Mouse (Mus musculus) gastrocnemius, postnatal 10 days (tissue): ENCODE results near the gene Plekhb2. TPM values are rescaled to one million over a fixed set of nuclear protein-coding genes. Genes with fewer than 3 reads are reported as not detected.

Source experiments
- DNase-seq: peaks from one replicate; pipeline ENCODE4 v3.0.0; 2021; ENCODE audit warnings: mixed read lengths
- total RNA-seq, 2 experiments: library from RNA; stranded (reverse); gene quantifications; 2 replicates each; pipeline ENCODE4 v1.2.3; 2021

The Plekhb2 gene
- total RNA-seq, 2 experiments from 2014 or later: 16.5 to 17.1 TPM

- peak; percentile 90 for DNase-seq
Observed at GRCm38 (mm10) chr1:34866815-34867573, 17.2 kb downstream of the Plekhb2 start.

DNA sequence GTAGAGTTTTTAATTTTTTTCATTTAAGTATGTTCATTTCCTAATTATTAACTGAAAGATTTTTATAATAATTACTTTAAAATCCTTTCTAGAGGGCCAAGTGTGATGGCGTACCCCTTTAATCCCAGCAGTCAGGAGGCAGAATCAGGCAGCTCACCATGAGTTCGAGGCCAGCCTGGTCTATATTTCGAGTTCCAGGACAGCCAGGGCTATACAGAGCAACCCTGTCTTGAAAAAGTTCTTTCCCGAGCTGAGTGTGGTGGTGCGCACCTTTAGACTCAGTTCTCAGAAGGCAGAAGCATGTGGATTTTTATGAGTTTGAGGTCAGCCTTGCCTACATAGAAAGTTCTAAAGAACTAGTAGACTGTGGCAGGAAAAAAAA lies 17.8 kb downstream of the Plekhb2 start:
- no peak for DNase-seq

DNA sequence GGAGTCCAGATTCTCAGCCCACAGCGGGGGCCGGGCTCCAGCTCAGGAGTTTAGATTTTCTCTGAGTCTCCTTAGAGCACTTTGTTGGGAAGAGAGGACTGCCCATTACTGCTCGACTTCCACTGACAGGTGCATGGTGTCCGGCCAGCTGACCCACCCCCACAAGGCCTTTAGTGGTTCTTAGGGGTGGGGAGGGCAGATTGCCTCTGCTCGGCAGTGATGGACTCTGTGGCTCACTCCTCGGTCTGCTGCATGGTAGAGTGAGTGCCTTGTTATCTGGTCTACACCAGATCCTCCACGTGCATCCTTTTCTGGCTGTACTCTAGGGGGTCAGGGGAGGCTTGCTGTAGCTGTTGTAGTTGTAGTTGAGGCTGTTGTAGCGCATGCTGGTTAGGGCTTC lies 18.6 kb downstream of the Plekhb2 start:
- DNase-seq: no peak

DNA sequence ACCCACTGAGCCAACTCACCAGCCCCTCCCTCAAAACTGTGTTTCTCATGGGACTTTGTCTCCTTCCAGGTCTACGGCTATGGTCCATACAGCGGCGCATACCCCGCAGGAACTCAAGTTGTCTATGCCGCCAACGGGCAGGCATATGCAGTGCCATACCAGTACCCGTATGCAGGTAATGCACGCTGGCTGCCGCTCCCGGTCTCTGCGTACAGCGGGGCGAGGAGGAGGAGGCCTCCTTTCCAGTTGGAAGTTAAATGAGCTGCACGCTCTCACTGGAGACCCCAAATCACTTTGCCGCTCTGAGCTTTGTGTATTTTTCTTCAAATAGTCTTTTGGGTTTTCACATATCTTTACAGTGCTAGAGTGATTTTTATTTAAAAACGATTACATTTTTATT lies 19.5 kb downstream of the Plekhb2 start:
- DNase-seq: no peak

DNA sequence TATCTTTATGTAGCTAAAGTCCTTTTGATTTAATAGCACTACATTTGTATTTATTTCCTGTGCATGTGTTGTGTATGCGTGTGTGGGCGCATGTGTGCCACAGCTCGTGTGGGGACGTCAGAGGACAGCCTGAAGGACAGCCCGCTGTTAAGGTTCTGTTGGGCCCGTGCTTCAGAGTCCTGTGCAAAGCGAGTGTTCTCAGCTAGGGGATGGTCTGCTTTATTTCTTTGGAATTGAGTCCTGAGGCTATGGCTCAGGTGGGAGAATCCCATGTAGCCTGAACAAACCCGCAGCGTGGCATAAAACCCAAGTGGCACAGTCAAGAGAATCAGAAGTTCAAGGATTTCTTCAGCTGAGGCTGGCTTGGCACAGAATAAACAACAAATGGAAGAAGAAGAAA lies 21.4 kb downstream of the Plekhb2 start:
- DNase-seq: no peak

- no peak for DNase-seq
Observed at GRCm38 (mm10) chr1:34873551-34873950, 23.8 kb downstream of the Plekhb2 start.

- no peak for DNase-seq
Observed at GRCm38 (mm10) chr1:34879611-34880010, 29.8 kb downstream of the Plekhb2 start.

DNA sequence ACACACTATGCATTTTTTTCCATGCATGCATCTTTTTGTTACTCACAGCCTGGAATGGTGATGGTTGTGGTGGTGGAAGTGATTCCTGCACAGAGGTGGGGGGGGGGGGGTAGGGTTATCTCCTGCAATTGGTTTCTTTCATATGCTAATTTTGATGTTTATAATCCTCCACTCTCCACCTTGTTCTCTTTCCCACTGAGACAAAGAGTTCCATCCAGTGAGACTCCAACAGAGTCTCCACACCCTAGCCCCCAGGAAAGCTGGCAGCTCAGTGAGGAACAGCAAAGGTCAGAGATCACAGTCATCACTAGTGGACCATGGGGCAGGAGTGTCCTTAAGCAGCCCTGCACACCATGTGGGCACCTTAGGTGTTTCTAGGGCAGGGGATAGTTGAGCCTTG lies 34.0 kb downstream of the Plekhb2 start:
- no peak for DNase-seq

- peak; percentile 40 for DNase-seq
Observed at GRCm38 (mm10) chr1:34891559-34892289, 41.9 kb downstream of the Plekhb2 start.

DNA sequence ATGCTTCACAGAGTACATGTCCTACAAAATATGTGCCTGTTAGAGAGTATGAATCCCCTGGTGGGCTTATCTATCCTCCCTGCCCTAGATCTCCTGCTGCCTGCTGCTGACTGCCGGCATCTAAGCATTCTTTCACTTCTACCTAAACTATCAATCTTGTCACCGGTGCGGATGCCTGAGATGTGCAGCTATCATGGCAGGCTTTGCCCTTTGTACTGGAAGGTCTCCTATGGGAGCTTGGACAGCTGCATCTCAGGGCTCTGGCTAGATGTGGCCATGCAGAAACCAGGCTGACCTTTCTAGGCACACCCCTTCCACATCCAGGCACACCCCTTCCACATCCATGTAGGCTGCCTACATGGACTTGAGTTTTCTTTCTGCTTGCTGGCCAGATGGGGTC lies 42.7 kb downstream of the Plekhb2 start:
- no peak for DNase-seq

DNA sequence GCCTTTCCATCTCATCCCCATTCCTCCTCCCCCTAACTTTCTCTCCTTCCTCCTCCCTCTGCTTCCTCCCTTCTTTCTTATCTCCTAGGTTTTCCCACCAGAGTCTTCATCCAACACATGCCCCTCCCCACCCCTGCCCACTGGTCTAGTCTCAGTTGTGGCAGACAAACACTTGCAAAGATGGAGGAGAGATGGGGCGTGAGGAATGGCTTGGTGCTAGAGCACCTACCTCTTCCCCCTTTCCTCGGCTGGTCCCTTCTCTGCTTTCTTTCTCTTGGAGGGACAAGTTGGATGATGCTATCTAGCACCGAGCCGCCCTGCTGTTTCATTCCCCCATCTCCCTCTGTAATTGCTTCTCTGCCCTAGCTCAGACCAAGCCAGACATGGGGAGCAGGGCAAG lies 43.6 kb downstream of the Plekhb2 start:
- no peak for DNase-seq

DNA sequence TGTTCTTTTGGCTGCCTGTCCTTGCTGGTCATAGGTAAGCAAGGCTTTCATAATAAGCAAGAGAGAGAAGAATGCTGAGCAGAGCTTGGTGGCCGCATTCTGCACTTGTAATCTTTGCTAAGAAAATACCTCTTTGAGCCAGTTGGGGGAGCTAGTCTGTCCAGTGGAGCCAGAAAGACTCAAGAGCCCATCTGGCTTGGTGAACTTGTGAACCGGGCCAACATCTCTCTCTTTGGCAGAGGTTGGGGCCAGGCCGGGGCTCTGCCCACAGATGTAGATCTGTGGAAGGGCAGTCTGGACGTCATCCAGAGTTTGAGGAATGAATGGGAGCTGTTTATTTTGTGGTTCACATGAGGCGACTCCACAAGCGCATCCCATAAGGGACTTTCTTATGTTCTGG lies 44.1 kb downstream of the Plekhb2 start:
- DNase-seq: no peak

- no peak for DNase-seq
Observed at GRCm38 (mm10) chr1:34896102-34896501, 46.3 kb downstream of the Plekhb2 start.

DNA sequence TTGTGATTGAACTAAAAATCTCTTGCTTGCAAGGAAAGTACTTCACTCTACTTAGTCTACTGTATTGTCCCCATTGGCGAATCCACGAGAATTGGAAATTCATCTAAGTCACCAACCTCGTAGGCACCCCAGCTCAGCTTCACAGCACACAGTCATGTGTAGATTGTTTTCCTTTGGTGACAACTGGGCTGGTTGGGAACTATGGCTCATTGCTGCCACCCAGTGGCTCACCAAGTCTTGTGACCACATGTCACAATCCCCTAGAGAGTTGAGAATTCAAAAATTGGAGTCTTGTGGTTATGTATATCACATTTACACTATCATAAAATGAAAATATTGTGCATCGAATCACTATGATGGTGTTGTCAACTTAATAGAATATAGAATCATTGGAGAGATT lies 47.1 kb downstream of the Plekhb2 start:
- DNase-seq: peak; percentile 54

GRCm38 (mm10) chr1:34928656-34929055 lies 78.9 kb downstream of the Plekhb2 start:
- DNase-seq: no peak

Other genes starting within 250 kb of the Plekhb2 start
- gene Fam168b, start 6.9 kb upstream of the Plekhb2 start, total RNA-seq: 10 to 100 TPM; 54.3 to 63.7 TPM